Mouse (Mus musculus) A20 (cell line): ENCODE data around the gene Mapk8ip3.
A peak's percentile ranks its signal among the peaks of the same experiment; 100 is the strongest.

ENCODE experiments used
- DNase-seq: peaks from one replicate; pipeline ENCODE4 v3.0.0-alpha.2; 2011; ENCODE audit warnings: low read depth, low spot score

The Mapk8ip3 gene

DNA sequence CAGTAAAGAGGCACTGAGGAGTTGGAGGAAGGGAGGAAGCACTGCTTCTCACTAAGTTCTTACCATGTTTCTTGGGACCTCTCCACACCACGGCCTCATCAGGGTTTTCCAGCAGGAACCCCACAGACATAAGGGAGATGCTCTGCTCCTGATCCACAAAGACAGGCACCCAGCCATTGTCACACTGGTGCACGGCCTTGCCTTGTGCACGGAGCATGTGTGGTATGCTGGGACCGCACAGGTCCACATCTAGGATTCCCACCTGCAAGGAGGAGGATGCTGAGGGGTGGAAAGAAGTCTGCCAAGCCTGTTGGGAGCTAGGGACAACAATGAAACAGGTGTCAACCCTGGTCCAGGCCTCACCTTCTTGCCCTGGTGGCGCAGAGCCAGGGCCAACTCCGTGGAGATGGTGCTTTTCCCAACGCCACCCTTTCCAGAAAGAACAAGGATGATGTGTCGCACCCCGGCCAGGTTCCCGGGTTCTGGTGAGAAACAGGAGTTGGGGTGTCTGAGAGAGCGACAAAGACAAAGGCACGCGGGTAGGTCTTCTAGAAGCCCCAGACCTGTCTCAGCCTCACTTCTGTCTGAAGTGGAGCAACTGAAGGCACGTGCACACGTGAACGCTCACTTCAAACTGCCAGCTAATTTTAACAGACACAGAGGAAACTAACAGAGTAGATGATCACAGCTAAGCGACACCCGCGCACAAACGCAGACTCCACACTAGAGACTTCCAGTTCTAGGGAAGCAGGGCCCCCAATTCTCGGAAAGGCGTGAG lies 51.2 kb downstream of the Mapk8ip3 start:
- no peak for DNase-seq

DNA sequence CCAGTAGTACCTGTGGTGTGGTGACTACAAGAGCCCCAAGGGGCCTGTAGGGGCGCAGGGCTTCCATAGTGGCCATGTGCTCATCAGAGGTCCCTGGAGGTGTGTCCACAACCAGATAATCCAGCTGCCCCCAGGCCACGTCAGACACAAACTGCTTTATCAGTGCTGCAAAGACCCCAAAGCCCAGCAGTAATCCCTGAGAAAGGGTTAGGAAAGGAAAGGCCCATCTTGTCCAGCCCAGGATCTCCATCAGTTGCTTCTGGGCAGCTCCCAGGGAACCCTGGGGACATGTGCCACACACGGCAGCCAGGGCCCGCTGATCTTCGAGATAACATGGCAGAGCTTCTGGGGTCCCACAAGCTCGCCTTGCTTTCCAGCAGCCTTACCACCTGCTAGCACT lies 52.4 kb downstream of the Mapk8ip3 start:
- DNase-seq, result no peak

DNA sequence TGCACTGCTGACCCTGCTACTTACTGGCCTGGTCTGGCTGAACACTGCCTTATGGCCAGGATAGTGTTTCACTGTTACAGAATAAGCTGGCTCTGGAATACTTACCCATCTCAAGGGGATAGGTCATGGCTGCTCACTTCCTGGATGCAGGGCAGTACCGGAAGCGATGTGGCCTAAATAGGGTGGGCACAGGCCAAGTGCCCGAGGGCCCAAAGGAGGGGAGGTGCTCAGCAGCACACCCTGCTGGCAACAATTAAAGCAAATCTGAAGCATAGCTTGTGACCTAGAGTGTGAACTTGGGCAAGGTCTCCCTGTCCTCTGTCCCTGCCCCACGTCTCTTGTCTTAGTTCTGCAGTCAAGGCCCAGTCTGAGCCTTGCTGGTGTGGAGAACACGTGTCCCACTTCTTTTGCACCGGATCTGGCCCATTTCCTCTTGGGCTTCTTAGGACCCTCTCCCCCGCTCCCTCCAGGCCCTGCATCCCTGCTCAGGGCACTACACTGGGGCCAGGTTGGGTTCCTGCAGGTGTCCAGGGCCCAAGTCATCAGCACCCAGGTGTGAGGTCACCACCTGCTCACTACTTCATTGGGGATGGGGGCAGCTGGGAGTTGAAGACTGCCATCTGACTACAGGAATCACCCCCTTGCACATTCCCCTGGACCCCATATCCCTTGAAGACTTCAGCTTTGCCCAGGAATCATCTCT lies 54.9 kb downstream of the Mapk8ip3 start:
- peak; percentile 59 for DNase-seq

DNA sequence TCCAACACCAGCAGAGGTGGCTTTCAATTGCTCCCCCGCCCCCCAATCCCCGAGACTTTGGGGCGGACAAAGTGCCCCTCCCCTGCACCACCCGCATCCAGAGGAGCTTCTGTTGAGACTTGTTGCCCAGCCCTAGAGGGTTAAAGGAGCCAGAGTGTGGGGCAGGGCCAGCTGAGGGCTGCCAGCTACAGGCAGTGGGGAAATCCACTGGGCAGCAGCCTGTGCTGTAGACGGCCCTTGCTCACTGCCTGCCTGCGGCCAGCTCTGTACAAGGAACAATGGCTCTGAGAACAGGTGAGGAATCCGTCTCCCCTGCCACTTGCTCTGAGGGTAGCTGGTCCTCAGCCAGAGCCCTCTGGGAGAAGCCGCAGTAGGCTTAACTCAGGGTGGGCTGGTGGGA lies 58.2 kb downstream of the Mapk8ip3 start:
- DNase-seq, result no peak

DNA sequence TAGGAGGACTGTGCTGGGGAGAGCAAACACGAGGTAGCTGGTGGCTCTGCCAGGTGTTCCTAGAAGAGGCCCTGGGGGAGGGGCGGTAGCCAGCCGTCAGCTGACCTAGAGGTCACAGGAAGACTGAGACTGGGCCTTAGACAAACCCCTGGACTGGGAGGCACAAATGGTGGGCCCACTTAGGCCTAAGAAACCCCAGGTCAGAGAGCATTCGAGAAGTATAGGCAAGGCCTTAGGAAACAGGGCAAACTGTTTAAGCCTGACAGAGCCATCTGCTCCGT lies 58.7 kb downstream of the Mapk8ip3 start:
- DNase-seq, result no peak

DNA sequence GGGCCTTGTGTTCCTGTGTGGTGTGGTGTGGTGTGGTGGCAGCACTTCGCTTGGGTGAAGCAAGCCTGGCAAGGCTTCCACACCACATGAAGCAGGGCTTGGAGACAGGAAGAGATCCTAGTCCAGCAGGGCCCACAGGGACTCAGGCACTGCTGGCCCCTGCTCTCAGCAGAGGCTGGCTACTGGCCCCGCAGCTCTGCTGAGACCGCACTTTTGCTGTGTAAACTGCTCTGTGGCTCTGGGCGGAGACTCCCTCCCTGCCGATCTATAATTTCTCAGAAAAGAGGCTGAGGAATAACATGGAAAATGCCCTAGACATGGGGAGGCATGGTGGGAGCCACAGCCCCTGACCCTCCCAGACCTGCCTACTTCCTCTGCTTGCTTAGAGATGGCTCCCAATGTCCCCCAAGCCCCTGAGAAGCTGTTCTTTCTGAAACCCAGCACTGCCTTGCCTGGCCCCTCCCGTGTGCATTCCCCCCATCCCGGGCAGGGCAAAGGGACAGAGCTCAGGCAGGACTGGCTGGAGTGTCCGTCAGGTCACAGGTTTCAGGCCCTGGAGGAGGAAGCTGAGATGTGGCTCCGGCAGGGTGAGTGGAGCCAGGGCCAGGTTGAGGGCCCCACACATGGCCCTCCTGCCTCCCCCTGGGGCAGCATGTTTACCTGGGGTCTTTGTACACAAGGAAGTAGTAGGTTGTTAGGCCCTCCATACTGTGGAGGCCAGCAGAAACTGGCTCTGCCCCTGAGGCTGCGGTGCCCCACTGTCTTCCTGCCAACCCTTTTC lies 59.3 kb downstream of the Mapk8ip3 start:
- no peak for DNase-seq

DNA sequence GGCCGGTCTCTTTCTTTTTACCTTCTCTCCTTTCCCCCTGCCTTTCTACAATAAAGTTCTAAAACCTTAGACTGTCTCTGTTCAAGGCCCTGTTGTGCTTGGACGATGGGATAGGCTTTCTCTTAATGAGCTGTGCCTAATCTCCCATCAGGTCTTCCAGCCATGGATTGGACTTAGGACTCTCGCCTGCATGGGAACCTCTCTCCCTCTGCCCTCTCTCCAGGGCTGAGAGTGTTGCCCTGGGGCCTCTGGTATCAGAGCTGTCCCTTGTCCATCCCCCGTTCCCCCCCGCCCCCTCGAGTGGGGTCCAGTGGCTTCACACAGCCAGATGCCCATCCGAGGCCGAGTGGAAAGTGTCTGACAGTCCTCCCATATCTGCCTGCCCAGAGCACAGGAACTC lies 61.8 kb downstream of the Mapk8ip3 start:
- DNase-seq, result no peak

DNA sequence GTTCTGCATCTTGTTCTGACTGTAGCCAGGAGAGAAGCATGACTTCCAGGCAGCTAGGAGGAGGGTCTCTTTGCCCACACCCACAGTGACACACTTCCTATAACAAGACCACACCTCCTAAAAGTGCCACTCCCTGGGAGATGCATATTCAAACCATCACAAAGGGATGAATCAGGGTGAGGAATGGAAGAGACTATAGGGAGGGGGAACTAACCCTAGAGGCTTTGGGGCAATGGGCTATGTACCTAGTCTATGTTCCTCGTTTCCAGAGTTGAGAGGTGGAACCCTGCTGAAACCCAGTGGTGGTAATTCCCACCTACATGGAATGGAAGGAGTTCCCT lies 62.4 kb downstream of the Mapk8ip3 start:
- DNase-seq, result no peak

DNA sequence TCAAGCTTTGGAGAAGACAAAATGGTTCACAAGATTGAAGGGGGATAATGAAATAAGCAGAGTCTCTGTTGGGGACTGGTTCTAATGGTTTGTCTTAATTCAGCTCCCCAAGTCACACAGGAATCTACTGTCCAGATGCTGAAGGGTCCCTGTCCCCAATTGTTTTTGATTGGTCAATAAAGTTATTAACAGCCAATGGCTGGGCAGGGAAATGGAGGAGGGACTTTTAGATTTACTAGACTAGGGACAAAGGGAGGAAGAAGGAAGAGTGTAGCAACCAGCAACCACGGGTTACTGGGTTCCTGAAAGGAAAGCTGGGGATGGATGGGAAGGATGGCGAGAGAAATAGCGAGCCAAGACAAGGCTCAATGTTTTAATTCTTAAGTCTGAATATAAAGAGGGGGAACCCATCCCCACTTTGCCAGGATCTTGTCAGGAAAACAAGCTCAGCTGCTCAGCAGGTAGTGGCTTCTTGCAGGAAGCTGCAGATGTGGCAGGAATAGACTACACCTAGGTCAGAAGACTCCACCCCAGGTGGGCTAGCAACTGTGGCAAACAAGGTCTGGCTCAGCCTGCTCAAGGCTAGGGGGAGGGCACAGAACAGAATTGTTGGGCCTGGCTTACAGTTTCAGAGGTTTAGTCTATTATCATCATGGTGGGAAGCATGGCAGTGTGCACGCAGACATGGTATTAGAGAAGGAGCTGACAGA lies 62.9 kb downstream of the Mapk8ip3 start:
- DNase-seq, result no peak

DNA sequence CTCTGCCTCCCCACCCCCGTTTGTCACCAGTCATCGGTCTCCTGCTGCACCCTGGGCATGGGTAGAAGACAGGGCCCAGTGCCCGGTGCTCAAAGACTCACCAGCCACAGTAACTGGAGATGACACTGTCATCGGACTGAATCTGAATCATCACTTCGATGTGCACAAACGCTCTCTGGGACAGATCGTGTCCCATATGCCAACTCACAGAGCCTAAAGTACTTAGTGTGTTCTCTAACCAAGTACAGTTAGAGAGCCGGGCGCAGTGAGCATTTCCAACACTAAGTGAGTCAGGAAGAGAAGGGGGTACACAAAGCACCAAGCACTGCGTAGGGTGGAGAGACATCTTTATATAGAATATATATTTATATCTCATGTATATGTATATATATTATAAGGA lies 68.9 kb downstream of the Mapk8ip3 start:
- no peak for DNase-seq

DNA sequence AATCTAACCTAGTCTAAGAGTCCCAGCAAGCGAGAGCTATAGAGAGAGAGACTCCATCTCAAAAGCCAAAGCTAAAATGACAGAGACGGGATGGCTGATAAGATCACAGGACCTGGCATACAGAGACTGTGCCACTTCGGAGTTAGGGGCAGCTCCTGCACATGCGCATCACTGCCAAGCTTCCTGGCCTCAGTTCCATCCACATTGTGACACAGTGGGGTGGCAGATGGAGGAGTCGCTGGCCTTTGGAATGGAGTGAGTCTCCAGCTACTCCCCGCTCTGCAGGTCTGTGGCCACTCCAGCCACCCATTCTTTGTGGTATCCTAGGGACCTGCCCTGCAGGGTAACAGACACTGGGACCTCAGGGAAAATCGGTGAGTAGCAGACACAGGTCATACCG lies 71.0 kb downstream of the Mapk8ip3 start, which contains the start of gene Igfals:
Gene Igfals (plus strand): TSS at position 222 of the 400 bp plus-strand sequence.
- DNase-seq, result no peak

DNA sequence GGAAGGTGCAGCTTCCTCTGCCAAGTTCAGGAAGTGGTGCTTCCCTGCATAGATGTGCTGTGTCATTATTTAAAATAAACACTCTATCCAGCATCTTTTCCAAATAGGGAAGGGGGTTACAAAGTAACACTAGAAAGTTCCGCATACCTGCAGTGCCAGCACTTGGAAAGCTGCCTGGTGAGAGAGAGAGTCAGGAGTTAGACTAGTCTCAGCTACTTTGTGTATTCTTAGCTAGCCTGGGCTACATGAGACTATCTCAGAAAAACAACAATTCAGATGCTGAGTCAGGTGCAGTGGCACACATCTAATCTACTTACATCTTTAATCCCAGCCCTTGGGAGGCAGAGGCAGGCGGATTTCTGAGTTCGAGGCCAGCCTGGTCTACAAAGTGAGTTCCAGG lies 75.0 kb downstream of the Mapk8ip3 start:
- DNase-seq, result no peak

DNA sequence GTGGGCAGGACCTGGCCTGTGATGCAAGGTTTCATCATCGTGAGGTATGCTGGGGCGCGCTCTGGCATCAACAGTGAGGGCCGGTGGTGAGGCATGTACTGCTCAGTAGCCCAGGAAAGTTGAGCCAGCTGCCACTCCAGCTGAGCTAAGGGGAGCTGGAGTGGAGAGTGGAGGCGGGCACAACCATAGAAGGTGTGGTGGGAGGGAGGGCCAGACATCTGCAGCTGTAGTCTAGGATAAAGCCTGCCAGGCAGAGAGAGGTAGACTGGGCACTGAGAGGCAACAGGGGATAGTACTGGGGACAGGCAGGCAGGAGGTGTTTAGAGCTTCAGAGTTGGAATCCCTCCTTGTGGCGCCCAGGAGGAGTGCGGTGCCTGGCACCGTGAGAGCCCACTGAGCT lies 76.7 kb downstream of the Mapk8ip3 start:
- no peak for DNase-seq

DNA sequence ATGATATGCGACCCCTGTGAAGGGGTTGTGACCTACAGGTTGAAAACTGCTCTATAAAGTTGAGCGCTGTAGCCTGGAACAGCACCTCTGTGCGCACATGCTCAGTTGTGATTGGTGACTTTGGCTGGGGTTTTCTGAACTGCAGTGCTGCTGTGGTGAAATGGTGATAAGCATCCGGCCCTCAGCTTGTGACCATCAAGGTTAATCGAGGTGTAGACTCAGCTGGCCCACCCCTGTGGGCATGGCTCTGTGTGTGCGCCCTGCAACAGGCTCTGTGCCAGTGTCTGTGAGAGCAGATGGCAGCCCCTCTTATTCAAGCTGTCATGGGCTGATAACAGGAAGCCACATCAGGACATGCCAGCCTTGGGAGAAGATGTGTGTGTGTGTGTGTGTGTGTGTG lies 77.8 kb downstream of the Mapk8ip3 start:
- DNase-seq, result no peak

DNA sequence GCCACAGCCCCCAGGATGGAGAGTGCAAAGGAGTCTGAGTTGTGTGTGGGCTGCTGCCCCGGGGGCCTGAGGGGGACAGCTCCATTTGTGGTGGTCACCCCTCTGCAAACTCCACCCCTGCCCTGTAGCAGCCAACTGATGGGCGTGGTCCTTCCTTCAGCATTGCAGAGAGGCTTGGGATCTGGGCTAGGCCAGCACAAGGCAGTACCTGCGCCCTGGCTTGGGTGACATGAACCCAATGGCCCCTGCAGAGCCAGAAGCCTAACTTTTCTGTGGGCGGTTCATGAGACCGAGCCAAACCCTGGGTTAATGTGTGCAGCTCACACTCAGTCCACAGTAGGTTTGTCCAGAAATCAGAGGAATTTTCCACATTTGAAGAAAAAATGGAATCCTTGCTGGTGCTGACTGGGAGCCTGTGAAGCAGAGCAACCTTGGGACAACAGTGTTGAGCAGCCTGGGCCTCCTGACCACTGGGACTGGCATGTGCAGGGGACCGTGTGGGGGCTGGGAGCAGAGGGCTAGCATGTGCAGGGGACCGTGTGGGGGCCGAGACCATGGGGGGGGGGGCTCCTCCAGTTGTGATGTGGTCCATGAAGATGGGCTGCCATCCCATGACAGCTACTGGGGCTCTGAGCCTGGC lies 78.8 kb downstream of the Mapk8ip3 start:
- DNase-seq, result no peak

DNA sequence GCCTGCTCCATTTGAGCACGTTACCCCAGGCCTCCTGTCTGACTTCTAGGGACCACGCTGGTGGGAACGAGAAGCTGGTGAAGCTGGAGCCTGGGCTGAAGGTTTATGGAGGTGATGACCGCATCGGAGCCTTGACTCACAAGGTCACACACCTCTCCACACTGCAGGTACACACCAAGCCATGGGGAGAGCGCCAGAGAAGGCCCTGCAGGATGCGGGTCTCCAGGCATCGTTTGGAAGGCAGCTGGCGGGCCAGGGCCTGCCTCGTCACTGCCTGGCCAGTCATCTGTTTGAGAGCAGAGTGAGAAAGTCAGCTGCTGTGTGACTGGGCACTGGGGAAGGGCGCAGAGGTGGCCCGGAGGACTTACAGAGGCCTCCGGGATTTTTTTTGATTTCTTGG lies 80.2 kb downstream of the Mapk8ip3 start:
- no peak for DNase-seq

DNA sequence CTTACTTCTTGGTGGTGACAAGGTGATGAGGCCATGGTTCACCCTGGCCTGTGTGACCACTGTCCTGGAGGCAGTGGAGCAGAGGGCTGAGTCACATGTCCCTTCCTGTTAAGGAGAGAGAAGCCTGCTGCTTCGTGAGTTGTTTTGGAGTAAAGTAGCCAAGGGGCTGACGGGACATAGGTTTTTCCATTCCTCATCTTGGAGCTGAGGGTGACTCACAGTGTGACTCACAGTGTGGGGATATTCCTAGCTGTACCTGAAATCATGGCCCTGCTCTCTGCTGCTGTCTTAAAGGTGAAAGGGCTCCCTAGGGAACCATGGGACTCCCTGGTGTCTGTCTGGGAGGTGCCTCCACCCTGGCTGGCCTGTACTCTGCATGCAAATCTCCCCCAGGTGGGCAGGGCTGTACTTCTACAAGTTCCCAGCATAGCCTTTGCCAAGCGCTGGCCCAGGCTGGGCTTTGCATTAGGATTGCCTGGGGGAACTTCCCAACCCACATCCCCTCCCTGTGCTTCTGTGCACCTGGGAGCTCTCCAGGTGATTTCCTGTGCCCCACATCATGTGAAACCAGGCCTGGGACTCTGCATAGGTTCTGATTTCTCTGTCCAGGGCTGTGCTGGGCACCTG lies 80.8 kb downstream of the Mapk8ip3 start:
- no peak for DNase-seq

DNA sequence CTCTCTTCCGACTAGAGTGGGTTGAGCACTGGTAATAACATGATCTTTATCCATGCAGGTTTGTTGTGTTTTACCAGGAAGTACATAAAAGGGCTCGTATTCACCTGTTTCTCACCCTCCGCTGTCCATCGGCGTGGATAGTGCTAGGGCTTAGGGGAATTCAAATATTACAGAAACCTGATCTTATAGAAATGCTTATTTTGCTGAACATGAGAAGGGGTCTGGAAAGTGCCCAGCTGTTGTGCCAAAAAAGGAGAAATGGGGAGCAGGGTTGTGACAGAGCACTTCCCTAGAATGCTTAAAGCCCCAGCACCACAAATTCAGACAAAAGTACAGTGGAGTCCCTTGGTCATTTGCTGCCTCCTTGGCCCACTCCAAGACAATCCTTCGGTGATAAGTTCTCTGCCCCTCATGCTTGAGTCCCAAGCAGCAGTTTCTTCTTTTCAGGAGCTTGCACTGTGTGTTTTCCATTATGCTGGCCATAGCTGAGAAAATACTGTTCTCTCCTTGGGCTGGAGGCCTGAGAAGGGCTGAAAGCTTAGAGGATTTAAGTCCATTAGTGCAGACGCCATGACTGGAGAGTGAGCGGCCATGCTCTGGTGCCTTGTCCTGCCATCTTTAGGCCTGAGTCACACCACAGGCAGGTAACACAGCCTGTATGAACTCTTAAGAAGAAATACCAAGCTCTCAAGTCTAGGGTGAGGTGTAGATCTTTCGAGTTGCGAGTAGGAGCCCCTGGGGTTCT lies 85.2 kb downstream of the Mapk8ip3 start:
- DNase-seq, result peak; percentile 13

DNA sequence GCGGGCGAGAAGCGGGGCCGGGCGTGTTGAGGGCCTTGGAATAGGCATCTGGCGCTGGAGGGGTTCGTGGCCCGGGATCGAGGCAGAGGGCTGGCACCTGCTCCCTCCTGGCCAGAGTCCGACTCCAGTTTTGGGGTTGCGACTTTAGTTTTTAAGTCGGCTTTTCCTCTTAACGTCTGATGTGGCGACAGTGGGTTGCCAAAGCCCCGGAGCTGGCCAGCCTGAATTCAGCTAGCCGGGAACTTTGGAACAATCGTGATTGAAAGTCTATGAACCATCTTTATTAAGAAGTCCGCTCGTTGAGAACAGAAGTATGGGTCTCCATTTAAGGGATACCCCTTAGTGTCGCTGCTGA lies 86.0 kb downstream of the Mapk8ip3 start:
- no peak for DNase-seq

DNA sequence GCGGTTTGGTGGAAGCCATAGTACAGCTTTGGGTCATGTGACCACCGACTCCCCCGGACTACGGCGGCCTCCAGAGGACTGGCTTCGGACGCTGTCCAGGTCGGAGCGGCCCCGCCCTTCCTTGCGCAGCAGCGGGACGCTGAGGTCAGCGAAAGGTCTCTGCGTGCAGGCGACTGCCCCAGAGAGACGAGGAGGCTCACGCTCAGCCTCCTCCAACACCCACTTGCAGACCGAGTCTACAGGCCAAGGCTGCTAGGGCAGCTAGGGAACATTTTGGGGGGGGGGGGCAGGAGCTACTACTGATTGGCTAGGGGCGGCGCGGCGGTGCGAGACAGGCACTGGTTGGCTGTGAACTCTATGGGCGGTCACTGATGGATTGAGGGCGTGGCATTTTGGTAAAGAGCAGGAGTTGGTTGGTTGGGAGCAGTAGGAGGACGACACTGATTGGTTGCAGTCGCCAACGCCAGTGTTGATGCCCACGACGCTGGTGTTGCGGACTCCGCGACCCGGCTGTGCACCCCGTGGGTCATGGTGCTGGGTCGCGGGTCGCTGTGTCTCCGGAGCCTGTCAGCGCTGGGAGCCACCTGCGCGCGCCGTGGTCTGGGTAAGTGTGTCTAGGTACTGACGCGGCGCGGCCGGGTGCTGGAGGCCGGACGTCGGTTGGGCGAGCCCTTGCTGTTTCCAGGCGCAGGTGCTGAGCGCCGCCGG lies 86.6 kb downstream of the Mapk8ip3 start, which contains the start of gene Fahd1:
Gene Fahd1 (minus strand): TSS at position 300 of the 708 bp plus-strand sequence.
- peak; percentile 99 for DNase-seq
